Mouse (Mus musculus) E14TG2a.4 (cell line): Measurements from ENCODE around the gene 1810010D01Rik.

Experiments used
- CTCF ChIP-seq: conservative IDR thresholded peaks from 2 replicates; pipeline ENCODE4 v1.5.1; 2014; ENCODE audit warnings: low read length
- NANOG ChIP-seq: IDR thresholded peaks from 2 replicates; pipeline ENCODE4 v1.6.1; 2014; ENCODE audit warnings: borderline replicate concordance, low read length, mixed read lengths

GRCm38 (mm10) chr7:145169703-145170102, 38.2 kb downstream of the 1810010D01Rik start:
- TF ChIP-seq CTCF (no peak), NANOG (no peak)
